Mouse (Mus musculus) midbrain, embryonic 16.5 days (tissue): ENCODE results near the gene Slc35b3. TPM values are rescaled to one million over a fixed set of nuclear protein-coding genes. Genes with fewer than 3 reads are reported as not detected.
A peak's percentile ranks its signal among the peaks of the same experiment; 100 is the strongest.

Experiments
- ATAC-seq: fragments of 200-750 bp; cut with Nextera tagmentation; 2 replicates; pipeline ENCODE4 v1.8.0; 2017; ENCODE audit warnings: moderate TSS enrichment
- H3K27ac ChIP-seq: fragments of 300-500 bp; sonication (generic); 2 replicates; pipeline ENCODE4 v1.5.1; 2014; ENCODE audit warnings: mild to moderate bottlenecking, low read length, mixed read lengths
- H3K27me3 ChIP-seq: fragments of 300-500 bp; sonication (generic); 2 replicates; pipeline ENCODE4 v1.6.1; 2014; ENCODE audit warnings: low read depth, low read length, mixed read lengths; ENCODE audit not compliant: control insufficient read depth, insufficient read depth
- H3K36me3 ChIP-seq: fragments of 300-500 bp; sonication (generic); 2 replicates; pipeline ENCODE4 v1.6.1; 2014; ENCODE audit warnings: mild to moderate bottlenecking, low read length, moderate library complexity, mixed read lengths; ENCODE audit not compliant: control insufficient read depth, insufficient read depth
- H3K4me1 ChIP-seq: fragments of 300-500 bp; sonication (generic); 2 replicates; pipeline ENCODE4 v1.6.1; 2014; ENCODE audit warnings: mild to moderate bottlenecking, low read length, mixed read lengths; ENCODE audit not compliant: control insufficient read depth, insufficient read depth
- H3K4me2 ChIP-seq: fragments of 300-500 bp; sonication (generic); 2 replicates; pipeline ENCODE4 v1.6.1; 2014; ENCODE audit warnings: mild to moderate bottlenecking, low read length, mixed read lengths
- H3K4me3 ChIP-seq: fragments of 300-500 bp; sonication (generic); 2 replicates; pipeline ENCODE4 v1.5.1; 2014; ENCODE audit warnings: low read depth, mild to moderate bottlenecking, low read length, moderate library complexity, mixed read lengths
- H3K9ac ChIP-seq: fragments of 300-500 bp; sonication (generic); 2 replicates; pipeline ENCODE4 v1.6.1; 2014; ENCODE audit warnings: low read depth, low read length, mixed read lengths
- H3K9me3 ChIP-seq: fragments of 300-500 bp; sonication (generic); replicated peaks from 2 replicates; pipeline ENCODE4 v1.6.1; 2014; ENCODE audit warnings: mild to moderate bottlenecking, low read length, mixed read lengths; ENCODE audit not compliant: control insufficient read depth, poor library complexity, severe bottlenecking
- WGBS: fragments of 180-500 bp; shearing (Covaris S2); extraction: QIAGEN DNeasy Blood & Tissue Kit; methylation state at CpG from one replicate; pipeline ENCODE4 v1.1.7; 2014; 5-methylcytosine and 5-hydroxymethylcytosine counted together
- polyA plus RNA-seq: library from polyadenylated mRNA; unstranded; fragments of >200 nt; fragmentation: Nextera tagmentation; extraction: Ambion mirVana; gene quantifications from 2 replicates; pipeline ENCODE4 v1.2.1, GENCODE M21; 2015

Gene Slc35b3
- polyA plus RNA-seq, 1 experiment from 2014 or later, result 31.0 TPM

- Histone ChIP-seq H3K9me3 (no peaks in the 10 kb centered on the region), H3K4me2 (no peak overlapping the region), H3K36me3 (no peaks in the 10 kb centered on the region), H3K9ac (no peak overlapping the region), H3K4me1 (peaks cover 2% of the 10 kb centered on the region; the same call in 1 of the 2 replicates), H3K4me3 (no peak overlapping the region), H3K27ac (no peak overlapping the region), H3K27me3 (no peaks in the 10 kb centered on the region)
- WGBS, result 94% methylated on average over 1 of the region's 1 CpGs
- no peak for ATAC-seq
Observed at GRCm38 (mm10) chr13:38921306-38921705, 39.4 kb downstream of the Slc35b3 start.

- WGBS, result 46% methylated on average over 9 of the region's 9 CpGs
- Histone ChIP-seq H3K9me3 (no peaks in the 10 kb centered on the region), H3K4me1 (peaks cover 2% of the 10 kb centered on the region; the same call in 1 of the 2 replicates), H3K27ac (0 out of 2 replicates have a peak overlapping the region, but pooled peaks have one; percentile 22), H3K36me3 (no peaks in the 10 kb centered on the region), H3K27me3 (no peaks in the 10 kb centered on the region), H3K4me3 (no peak overlapping the region), H3K9ac (no peak overlapping the region), H3K4me2 (no peak overlapping the region)
- no peak for ATAC-seq
Observed at GRCm38 (mm10) chr13:38918188-38918885, 42.3 kb downstream of the Slc35b3 start.

GRCm38 (mm10) chr13:38917556-38917955 is 43.1 kb downstream of the Slc35b3 start:
- H3K4me3 ChIP-seq, result no peak overlapping the region
- no peak overlapping the region for H3K4me2 ChIP-seq
- H3K9ac ChIP-seq, result no peak overlapping the region
- H3K36me3 ChIP-seq, result no peaks in the 10 kb centered on the region
- H3K9me3 ChIP-seq, result no peaks in the 10 kb centered on the region
- WGBS, result 83% methylated on average over 5 of the region's 5 CpGs
- H3K27me3 ChIP-seq, result no peaks in the 10 kb centered on the region
- no peak overlapping the region for H3K27ac ChIP-seq
- peaks cover 2% of the 10 kb centered on the region; the same call in 1 of the 2 replicates for H3K4me1 ChIP-seq
- ATAC-seq, result no peak

- Histone ChIP-seq H3K4me2 (no peak overlapping the region), H3K4me3 (no peak overlapping the region), H3K4me1 (peaks cover 2% of the 10 kb centered on the region; the same call in 1 of the 2 replicates), H3K9ac (no peak overlapping the region), H3K9me3 (no peaks in the 10 kb centered on the region), H3K27ac (no peak overlapping the region), H3K36me3 (no peaks in the 10 kb centered on the region), H3K27me3 (no peaks in the 10 kb centered on the region)
- 66% methylated on average over 6 of the region's 6 CpGs for WGBS
- no peak for ATAC-seq
Observed at GRCm38 (mm10) chr13:38914771-38915170, 45.9 kb downstream of the Slc35b3 start.

- Histone ChIP-seq H3K4me3 (no peak overlapping the region), H3K4me1 (no peaks in the 10 kb centered on the region), H3K36me3 (no peaks in the 10 kb centered on the region), H3K27ac (no peak overlapping the region), H3K27me3 (no peaks in the 10 kb centered on the region), H3K4me2 (no peak overlapping the region), H3K9ac (no peak overlapping the region), H3K9me3 (no peaks in the 10 kb centered on the region)
- WGBS, result 71% methylated on average over 3 of the region's 3 CpGs
- ATAC-seq, result no peak
Observed at GRCm38 (mm10) chr13:38892364-38892763, 68.3 kb downstream of the Slc35b3 start.
